Mouse (Mus musculus) liver, postnatal 0 days (tissue): ENCODE data around the gene Srsf5. TPM values are rescaled to one million over a fixed set of nuclear protein-coding genes. Genes with fewer than 3 reads are reported as not detected.
A peak's percentile ranks its signal among the peaks of the same experiment; 100 is the strongest.
"Not testable (repeated sequence)": the region's sequence is repeated elsewhere in the genome, so short reads cannot be mapped to it uniquely, and the experiment has no call there.

Source experiments
- ATAC-seq: fragments of 200-750 bp; cut with Nextera tagmentation; 2 replicates; pipeline ENCODE4 v1.8.0; 2017; ENCODE audit warnings: mild to moderate bottlenecking, moderate library complexity
- DNase-seq: peaks from one replicate; pipeline ENCODE4 v3.0.0-alpha.2; 2016
- H3K27ac ChIP-seq: fragments of 300-500 bp; sonication (generic); 2 replicates; pipeline ENCODE4 v1.5.1; 2014; ENCODE audit warnings: antibody characterized with exemption, moderate library complexity, mild to moderate bottlenecking, low read depth
- H3K27me3 ChIP-seq: fragments of 300-500 bp; sonication (generic); 2 replicates; pipeline ENCODE4 v1.6.1; 2014; ENCODE audit warnings: low read length, control low read depth, mixed read lengths; ENCODE audit not compliant: insufficient read depth
- H3K36me3 ChIP-seq: fragments of 300-500 bp; sonication (generic); replicated peaks from 2 replicates; pipeline ENCODE4 v1.6.1; 2014; ENCODE audit warnings: mild to moderate bottlenecking, control low read depth, low read length, moderate library complexity, mixed read lengths; ENCODE audit not compliant: insufficient read depth
- H3K4me1 ChIP-seq: fragments of 300-500 bp; sonication (generic); 2 replicates; pipeline ENCODE4 v1.6.1; 2014; ENCODE audit warnings: antibody characterized with exemption, mild to moderate bottlenecking, control low read depth; ENCODE audit not compliant: insufficient read depth
- H3K4me2 ChIP-seq: fragments of 300-500 bp; sonication (generic); 2 replicates; pipeline ENCODE4 v1.6.1; 2014; ENCODE audit warnings: low read depth, mild to moderate bottlenecking, low read length, moderate library complexity, mixed read lengths
- H3K4me3 ChIP-seq: fragments of 300-500 bp; sonication (generic); 2 replicates; pipeline ENCODE4 v1.5.1; 2014; ENCODE audit warnings: low read depth, low read length
- H3K9ac ChIP-seq: fragments of 300-500 bp; sonication (generic); replicated peaks from 2 replicates; pipeline ENCODE4 v1.6.1; 2014; ENCODE audit warnings: mild to moderate bottlenecking, moderate library complexity
- H3K9me3 ChIP-seq: fragments of 300-500 bp; sonication (generic); 2 replicates; pipeline ENCODE4 v1.6.1; 2016; ENCODE audit warnings: mild to moderate bottlenecking, control low read depth, low read length, mixed read lengths
- CTCF ChIP-seq: sonication (generic); IDR thresholded peaks from 2 replicates; pipeline ENCODE4 v1.5.1; 2016; ENCODE audit warnings: antibody characterized with exemption, low read depth
- EP300 ChIP-seq: IDR thresholded peaks from 2 replicates; pipeline ENCODE4 v1.6.1; 2016; ENCODE audit warnings: antibody characterized with exemption, low read depth, mild to moderate bottlenecking
- WGBS: fragments of 180-500 bp; shearing (Covaris S2); extraction: QIAGEN DNeasy Blood & Tissue Kit; methylation state at CpG from one replicate; pipeline ENCODE4 v1.1.7; 2014; ENCODE audit not compliant: insufficient replicate concordance; 5-methylcytosine and 5-hydroxymethylcytosine counted together
- polyA plus RNA-seq: library from polyadenylated mRNA; unstranded; fragments of >200 nt; fragmentation: Nextera tagmentation; extraction: Ambion mirVana; gene quantifications from 2 replicates; pipeline ENCODE4 v1.2.1, GENCODE M21; 2015

The Srsf5 gene
- polyA plus RNA-seq, 1 experiment from 2014 or later, result 270 TPM

GRCm38 (mm10) chr12:80941886-80942285 lies 3.4 kb upstream of the Srsf5 start:
- TF ChIP-seq EP300, result no peak
- no peak for TF ChIP-seq CTCF
- DNase-seq, result no peak
- no peak for ATAC-seq
- Histone ChIP-seq H3K36me3 (peaks cover 6% of the 10 kb centered on the region), H3K4me1 (peaks cover 45% of the 10 kb centered on the region), H3K27me3 (no peaks in the 10 kb centered on the region), H3K4me2 (no peak overlapping the region), H3K9me3 (no peaks in the 10 kb centered on the region), H3K27ac (no peak overlapping the region), H3K4me3 (no peak overlapping the region), H3K9ac (no peak overlapping the region)
- WGBS, result 93% methylated on average over 3 of the region's 3 CpGs

- 0 out of 2 replicates have a peak overlapping the region, but pooled peaks have one; percentile 12 for H3K9ac ChIP-seq
- TF ChIP-seq CTCF (no peak), EP300 (peak; percentile 92)
- no peak for DNase-seq
- H3K4me3 ChIP-seq, result no peak overlapping the region
- H3K4me1 ChIP-seq, result peaks cover 39% of the 10 kb centered on the region
- H3K4me2 ChIP-seq, result peak overlapping the region; percentile 63; the same call in 1 of the 2 replicates
- no peaks in the 10 kb centered on the region for H3K9me3 ChIP-seq
- peak; percentile 24 for ATAC-seq
- no peaks in the 10 kb centered on the region for H3K27me3 ChIP-seq
- peaks cover 19% of the 10 kb centered on the region for H3K36me3 ChIP-seq
- WGBS, result 57% methylated on average over 3 of the region's 3 CpGs
- peak overlapping the region; percentile 99 for H3K27ac ChIP-seq
These were observed 1.9 kb upstream of the Srsf5 start for GRCm38 (mm10) chr12:80943395-80943794.

- Histone ChIP-seq H3K4me2 (peak overlapping the region; percentile 63; the same call in 1 of the 2 replicates), H3K36me3 (peaks cover 26% of the 10 kb centered on the region), H3K9me3 (no peaks in the 10 kb centered on the region), H3K27ac (peak overlapping the region; percentile 99), H3K4me3 (no peak overlapping the region; the same call in 1 of the 2 replicates), H3K4me1 (peaks cover 31% of the 10 kb centered on the region), H3K9ac (peak overlapping the region; percentile 100; the same call in 1 of the 2 replicates), H3K27me3 (no peaks in the 10 kb centered on the region)
- DNase-seq, result no peak
- WGBS, result 62% methylated on average over 4 of the region's 4 CpGs
- ATAC-seq, result no peak
- TF ChIP-seq CTCF (no peak), EP300 (peak; percentile 49; the same call in 1 of the 2 replicates)
These were observed 1.1 kb upstream of the Srsf5 start for GRCm38 (mm10) chr12:80944204-80944603.

- H3K9me3 ChIP-seq, DNase-seq, H3K27me3 ChIP-seq: not testable (repeated sequence)
- ATAC-seq, result peak; percentile 18; the same call in 1 of the 2 replicates
- Histone ChIP-seq H3K36me3 (peaks cover 30% of the 10 kb centered on the region), H3K9ac (peak overlapping the region; percentile 100), H3K4me1 (peaks cover 27% of the 10 kb centered on the region), H3K27ac (peak overlapping the region; percentile 99), H3K4me3 (peak overlapping the region; percentile 96), H3K4me2 (peak overlapping the region; percentile 63)
- WGBS, result under 1% methylated on average over 9 of the region's 9 CpGs
These were observed 356 bp upstream of the Srsf5 start for GRCm38 (mm10) chr12:80944963-80945333.

GRCm38 (mm10) chr12:80945996-80946355 lies 672 bp downstream of the Srsf5 start:
- peak overlapping the region; percentile 80 for H3K4me2 ChIP-seq
- peak overlapping the region; percentile 96 for H3K4me3 ChIP-seq
- no peaks in the 10 kb centered on the region for H3K27me3 ChIP-seq
- peaks cover 24% of the 10 kb centered on the region for H3K4me1 ChIP-seq
- peak overlapping the region; percentile 100 for H3K9ac ChIP-seq
- H3K9me3 ChIP-seq, result no peaks in the 10 kb centered on the region
- TF ChIP-seq EP300 (no peak), CTCF (no peak)
- H3K36me3 ChIP-seq, result peaks cover 37% of the 10 kb centered on the region
- WGBS, result under 1% methylated on average over 40 of the region's 47 CpGs
- H3K27ac ChIP-seq, result peak overlapping the region; percentile 99
- ATAC-seq (peak; percentile 91), DNase-seq (peak; percentile 98)

GRCm38 (mm10) chr12:80948202-80948601 lies 2.9 kb downstream of the Srsf5 start:
- Histone ChIP-seq H3K9me3 (no peaks in the 10 kb centered on the region), H3K27me3 (no peaks in the 10 kb centered on the region), H3K9ac (peak overlapping the region; percentile 31; the same call in 1 of the 2 replicates), H3K4me1 (peaks cover 15% of the 10 kb centered on the region), H3K27ac (no peak overlapping the region), H3K4me2 (peak overlapping the region; percentile 61), H3K4me3 (peak overlapping the region; percentile 28), H3K36me3 (peaks cover 58% of the 10 kb centered on the region)
- no peak for TF ChIP-seq EP300
- no peak for TF ChIP-seq CTCF
- ATAC-seq (no peak), DNase-seq (no peak)
- 92% methylated on average over 18 of the region's 18 CpGs for WGBS

- not testable (repeated sequence) for ATAC-seq, DNase-seq, H3K9me3 ChIP-seq, H3K27me3 ChIP-seq, H3K9ac ChIP-seq, H3K27ac ChIP-seq, H3K4me3 ChIP-seq, H3K4me1 ChIP-seq
- Histone ChIP-seq H3K36me3 (peaks cover 72% of the 10 kb centered on the region), H3K4me2 (peak overlapping the region; percentile 24; the same call in 1 of the 2 replicates)
- WGBS, result 94% methylated on average over 16 of the region's 16 CpGs
These were observed 4.3 kb downstream of the Srsf5 start for GRCm38 (mm10) chr12:80949603-80950002.
